Mouse (Mus musculus): ENCODE results near the gene Zfp14.

GRCm38 (mm10) chr7:30072146-30073028, 21.2 kb upstream of the Zfp14 start, which contains the start of gene Zfp82:
- TF ChIP-seq CTCF (IDR thresholded peaks at IDR 0.05; ENCODE audit: control insufficient read depth, insufficient read depth, low read length) (no peak), POLR2A (IDR thresholded peaks at IDR 0.05; ENCODE audit: borderline replicate concordance, control insufficient read depth, low read depth, low read length) (no peak; the same call in 1 of the 2 replicates)
